Mouse (Mus musculus): ENCODE data around the gene Tfpt.
"Not testable (repeated sequence)": the region's sequence is repeated elsewhere in the genome, so short reads cannot be mapped to it uniquely, and the experiment has no call there.

Gene Tfpt

DNA sequence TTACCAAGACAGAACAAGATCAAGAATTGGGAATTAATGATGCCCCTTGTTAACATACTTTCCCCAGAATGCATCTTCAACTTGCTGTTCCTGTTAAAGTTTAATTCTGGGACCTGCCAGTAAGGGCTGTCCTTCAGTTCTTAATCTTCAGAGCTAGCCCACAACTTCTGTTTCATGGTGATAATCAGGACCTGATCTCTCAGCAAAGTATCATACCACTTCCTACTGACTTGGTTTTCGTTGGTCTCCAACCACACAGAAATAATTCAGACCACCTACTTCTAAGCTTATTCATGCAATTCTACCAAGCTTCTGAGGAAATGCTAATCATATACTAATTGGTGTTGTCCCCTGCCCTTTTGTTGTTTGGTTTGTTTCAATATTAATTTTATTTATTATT, 57.9 kb downstream of the Tfpt start:
- DNase-seq, result no peak

DNA sequence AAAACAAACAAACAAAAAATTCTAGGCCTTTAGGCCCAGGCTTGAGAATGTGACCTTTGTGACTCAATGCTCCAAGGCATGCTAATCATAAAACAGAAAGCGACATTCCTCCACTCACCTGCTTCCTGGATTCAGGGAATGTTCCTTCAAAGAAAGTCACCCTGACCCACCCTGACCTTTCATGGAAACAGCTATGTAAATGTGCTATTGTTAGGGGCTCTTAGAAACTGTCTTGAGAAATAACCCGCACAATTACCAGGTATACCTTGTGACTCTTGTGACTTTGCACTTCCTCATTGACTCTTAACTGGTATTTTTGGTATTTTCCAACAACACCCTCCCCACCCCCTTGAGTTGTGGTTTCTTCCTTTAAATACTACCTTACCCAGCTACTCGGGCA, 59.1 kb downstream of the Tfpt start:
- not testable (repeated sequence) for DNase-seq

Measured in cerebellum, adult 9-10 months (tissue).